Mouse (Mus musculus) heart, adult 11 months (tissue): ENCODE results near the gene Enpp4.

Experiments
- DNase-seq: peaks from one replicate; pipeline ENCODE4 v3.0.0; 2022

Gene Enpp4

GRCm38 (mm10) chr17:44090916-44091315 lies 14.7 kb downstream of the Enpp4 start:
- peak; percentile 60 for DNase-seq

- peak; percentile 64 for DNase-seq
Observed at GRCm38 (mm10) chr17:44088226-44088625, 17.4 kb downstream of the Enpp4 start.

DNA sequence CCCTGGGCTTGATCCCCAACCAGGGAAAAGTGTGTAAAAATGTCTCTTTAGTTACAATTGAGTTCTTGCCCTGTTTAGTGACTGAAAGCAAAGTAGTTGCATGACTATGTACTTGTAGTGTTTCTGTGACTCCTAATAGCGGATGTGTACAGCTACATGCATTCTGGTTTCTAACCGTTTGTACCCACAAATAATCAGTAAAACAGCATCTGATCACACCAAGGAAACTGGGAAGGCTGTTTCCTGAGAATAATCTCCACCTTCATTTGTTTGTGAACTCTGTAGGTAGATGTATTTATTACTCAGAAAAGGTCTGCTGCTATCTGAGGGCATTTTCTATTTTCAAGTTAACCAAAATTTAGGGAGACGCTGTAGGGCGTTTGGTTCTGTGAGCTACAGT lies 22.5 kb downstream of the Enpp4 start:
- peak; percentile 6 for DNase-seq

- peak; percentile 99 for DNase-seq
Observed at GRCm38 (mm10) chr17:44078631-44079350, 26.8 kb downstream of the Enpp4 start, which contains the start of gene Enpp5. TSS of gene Enpp5 (plus strand) at chr17:44078813.

- no peak for DNase-seq
Observed at GRCm38 (mm10) chr17:44077843-44078160, 27.8 kb downstream of the Enpp4 start.

- DNase-seq = peak; percentile 86
Observed at GRCm38 (mm10) chr17:44077146-44077842, 28.3 kb downstream of the Enpp4 start.

- DNase-seq = peak; percentile 92
Observed at GRCm38 (mm10) chr17:44076051-44076680, 29.4 kb downstream of the Enpp4 start.

- DNase-seq = peak; percentile 82
Observed at GRCm38 (mm10) chr17:44075601-44076000, 30.0 kb downstream of the Enpp4 start.

DNA sequence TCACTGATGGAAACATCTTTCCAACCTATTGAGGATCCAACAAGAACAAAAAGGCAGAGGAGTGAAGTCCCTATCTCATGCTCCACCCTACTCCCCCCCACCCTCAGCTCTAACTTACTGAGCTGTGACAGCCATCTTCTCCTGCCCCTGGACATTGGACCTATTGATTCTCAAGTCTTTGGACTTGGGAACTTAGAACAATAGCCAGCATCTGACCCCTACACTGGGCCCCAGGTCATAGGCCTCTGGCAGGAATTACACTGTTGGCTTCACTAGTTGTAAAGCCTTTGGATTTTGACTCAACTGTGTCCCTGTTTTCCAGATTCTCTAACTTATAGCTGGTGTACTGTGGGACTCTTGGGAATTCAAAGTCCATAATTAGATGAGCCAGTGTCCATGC lies 33.9 kb downstream of the Enpp4 start:
- no peak for DNase-seq

- DNase-seq = no peak
Observed at GRCm38 (mm10) chr17:44068876-44069275, 36.7 kb downstream of the Enpp4 start.

- DNase-seq = no peak
Observed at GRCm38 (mm10) chr17:44061289-44061890, 44.2 kb downstream of the Enpp4 start.

DNA sequence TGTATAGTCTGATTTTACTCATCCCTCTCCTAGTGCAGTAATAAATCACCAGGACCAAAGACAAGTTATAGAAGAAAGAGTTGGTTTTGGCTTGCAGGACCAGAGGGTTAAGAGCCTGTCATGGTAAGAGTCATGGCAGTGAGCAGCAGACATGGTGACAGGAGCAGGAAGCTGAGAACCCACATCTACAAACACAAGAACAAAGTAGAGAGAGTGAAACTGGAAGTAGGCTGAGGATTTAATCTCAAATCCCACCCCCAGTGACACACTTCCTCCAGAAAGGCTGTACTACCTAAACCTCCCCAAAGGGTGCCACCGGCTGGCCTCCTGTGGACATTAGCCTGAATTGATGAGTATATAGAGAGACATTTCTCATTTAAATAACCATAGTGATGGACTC lies 44.8 kb downstream of the Enpp4 start:
- no peak for DNase-seq

- DNase-seq = no peak
Observed at GRCm38 (mm10) chr17:44058145-44058544, 47.5 kb downstream of the Enpp4 start.

DNA sequence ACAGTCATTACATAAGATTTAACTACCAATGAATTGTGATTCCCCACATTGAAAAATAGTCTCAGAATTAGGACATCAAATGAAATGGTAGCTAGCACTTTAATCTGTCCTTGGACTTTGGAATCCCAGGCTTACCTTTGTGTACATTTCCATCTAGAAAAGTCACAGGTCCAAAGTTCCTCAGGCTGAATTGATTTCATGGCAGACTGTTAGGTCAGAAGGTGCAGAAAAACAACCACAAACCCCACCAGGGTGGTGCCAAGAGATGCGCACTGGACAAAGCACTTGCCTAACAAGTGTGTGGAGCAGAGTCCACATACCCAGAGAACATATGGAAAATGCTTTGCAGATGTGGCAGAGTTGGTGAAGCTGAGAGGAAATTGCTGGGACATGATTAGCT lies 48.5 kb downstream of the Enpp4 start:
- DNase-seq = no peak

GRCm38 (mm10) chr17:44053427-44053826 lies 52.2 kb downstream of the Enpp4 start:
- DNase-seq = peak; percentile 94
